Mouse (Mus musculus) lung, postnatal 0 days (tissue): Measurements from ENCODE around the gene Prdx6. TPM values are rescaled to one million over a fixed set of nuclear protein-coding genes. Genes with fewer than 3 reads are reported as not detected.
A peak's percentile ranks its signal among the peaks of the same experiment; 100 is the strongest.

Experiments used
- ATAC-seq: fragments of 200-750 bp; cut with Nextera tagmentation; 2 replicates; pipeline ENCODE4 v1.8.0; 2017; ENCODE audit warnings: moderate library complexity
- DNase-seq: peaks from one replicate; pipeline ENCODE4 v3.0.0-alpha.2; 2016; ENCODE audit warnings: low spot score
- H3K27ac ChIP-seq: fragments of 300-500 bp; sonication (generic); 2 replicates; pipeline ENCODE4 v1.5.1; 2014; ENCODE audit warnings: antibody characterized with exemption, mild to moderate bottlenecking, low read length, mixed read lengths
- H3K27me3 ChIP-seq: fragments of 300-500 bp; sonication (generic); replicated peaks from 2 replicates; pipeline ENCODE4 v1.6.1; 2014; ENCODE audit warnings: low read length, mixed read lengths; ENCODE audit not compliant: insufficient read depth
- H3K36me3 ChIP-seq: fragments of 300-500 bp; sonication (generic); 2 replicates; pipeline ENCODE4 v1.6.1; 2014; ENCODE audit warnings: low read length, mixed read lengths; ENCODE audit not compliant: insufficient read depth
- H3K4me1 ChIP-seq: fragments of 300-500 bp; sonication (generic); 2 replicates; pipeline ENCODE4 v1.6.1; 2014; ENCODE audit warnings: antibody characterized with exemption, low read depth, low read length, mixed read lengths; ENCODE audit not compliant: insufficient read depth
- H3K4me2 ChIP-seq: fragments of 300-500 bp; sonication (generic); replicated peaks from 2 replicates; pipeline ENCODE4 v1.6.1; 2014; ENCODE audit warnings: low read depth, mild to moderate bottlenecking, low read length, moderate library complexity, mixed read lengths
- H3K4me3 ChIP-seq: fragments of 300-500 bp; sonication (generic); 2 replicates; pipeline ENCODE4 v1.5.1; 2014; ENCODE audit warnings: low read depth, low read length
- H3K9ac ChIP-seq: fragments of 300-500 bp; sonication (generic); replicated peaks from 2 replicates; pipeline ENCODE4 v1.6.1; 2014; ENCODE audit warnings: low read depth, mild to moderate bottlenecking
- H3K9me3 ChIP-seq: fragments of 300-500 bp; sonication (generic); 2 replicates; pipeline ENCODE4 v1.6.1; 2016; ENCODE audit warnings: low read length, mixed read lengths
- CTCF ChIP-seq: IDR thresholded peaks from 2 replicates; pipeline ENCODE4 v1.5.1; 2016; ENCODE audit warnings: antibody characterized with exemption, mild to moderate bottlenecking
- EP300 ChIP-seq: IDR thresholded peaks from 2 replicates; pipeline ENCODE4 v1.6.1; 2016; ENCODE audit warnings: antibody characterized with exemption, mild to moderate bottlenecking, control low read depth
- WGBS: fragments of 180-500 bp; shearing (Covaris S2); extraction: QIAGEN DNeasy Blood & Tissue Kit; methylation state at CpG from one replicate; pipeline ENCODE4 v1.1.7; 2014; 5-methylcytosine and 5-hydroxymethylcytosine counted together
- polyA plus RNA-seq: library from polyadenylated mRNA; unstranded; fragments of >200 nt; fragmentation: Nextera tagmentation; extraction: Ambion mirVana; gene quantifications from 2 replicates; pipeline ENCODE4 v1.2.1, GENCODE M21; 2015

Gene Prdx6
- polyA plus RNA-seq, 1 experiment from 2014 or later, result 1,245 TPM

- no peak overlapping the region for H3K27ac ChIP-seq
- H3K9me3 ChIP-seq, result no peaks in the 10 kb centered on the region
- no peaks in the 10 kb centered on the region for H3K36me3 ChIP-seq
- WGBS, result 70% methylated on average over 3 of the region's 3 CpGs
- peaks cover 6% of the 10 kb centered on the region for H3K4me1 ChIP-seq
- TF ChIP-seq EP300, result no peak
- no peak for TF ChIP-seq CTCF
- no peak overlapping the region for H3K4me3 ChIP-seq
- no peaks in the 10 kb centered on the region for H3K27me3 ChIP-seq
- H3K9ac ChIP-seq, result no peak overlapping the region
- H3K4me2 ChIP-seq, result no peak overlapping the region
- no peak for ATAC-seq
- no peak for DNase-seq
These were observed 1.9 kb upstream of the Prdx6 start for GRCm38 (mm10) chr1:161252901-161253300.

DNA sequence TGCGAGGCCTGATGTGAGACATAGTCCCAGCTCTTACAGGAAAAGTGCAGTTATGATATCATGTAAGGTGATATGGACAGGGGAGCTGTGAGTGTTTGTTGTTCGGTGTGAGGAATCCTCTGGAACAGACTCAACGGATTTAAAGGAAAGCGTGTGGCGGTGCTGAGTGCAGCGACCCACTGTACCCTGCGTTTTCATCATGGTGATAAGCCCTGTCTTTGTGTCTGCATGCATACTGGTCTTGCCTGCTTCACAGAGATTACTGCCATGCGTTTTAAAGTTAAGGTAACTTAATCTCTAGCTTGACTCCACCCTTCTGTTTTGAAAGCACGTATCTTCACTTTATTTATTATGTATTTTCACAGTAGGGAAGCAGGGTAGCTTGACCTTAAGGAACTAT, 1.3 kb upstream of the Prdx6 start:
- Histone ChIP-seq H3K4me1 (peaks cover 9% of the 10 kb centered on the region), H3K36me3 (no peaks in the 10 kb centered on the region), H3K27ac (peak overlapping the region; percentile 96; the same call in 1 of the 2 replicates), H3K27me3 (no peaks in the 10 kb centered on the region), H3K9ac (no peak overlapping the region), H3K9me3 (no peaks in the 10 kb centered on the region), H3K4me3 (no peak overlapping the region), H3K4me2 (no peak overlapping the region)
- no peak for TF ChIP-seq EP300
- no peak for TF ChIP-seq CTCF
- WGBS, result 79% methylated on average over 9 of the region's 9 CpGs
- DNase-seq (no peak), ATAC-seq (no peak)

DNA sequence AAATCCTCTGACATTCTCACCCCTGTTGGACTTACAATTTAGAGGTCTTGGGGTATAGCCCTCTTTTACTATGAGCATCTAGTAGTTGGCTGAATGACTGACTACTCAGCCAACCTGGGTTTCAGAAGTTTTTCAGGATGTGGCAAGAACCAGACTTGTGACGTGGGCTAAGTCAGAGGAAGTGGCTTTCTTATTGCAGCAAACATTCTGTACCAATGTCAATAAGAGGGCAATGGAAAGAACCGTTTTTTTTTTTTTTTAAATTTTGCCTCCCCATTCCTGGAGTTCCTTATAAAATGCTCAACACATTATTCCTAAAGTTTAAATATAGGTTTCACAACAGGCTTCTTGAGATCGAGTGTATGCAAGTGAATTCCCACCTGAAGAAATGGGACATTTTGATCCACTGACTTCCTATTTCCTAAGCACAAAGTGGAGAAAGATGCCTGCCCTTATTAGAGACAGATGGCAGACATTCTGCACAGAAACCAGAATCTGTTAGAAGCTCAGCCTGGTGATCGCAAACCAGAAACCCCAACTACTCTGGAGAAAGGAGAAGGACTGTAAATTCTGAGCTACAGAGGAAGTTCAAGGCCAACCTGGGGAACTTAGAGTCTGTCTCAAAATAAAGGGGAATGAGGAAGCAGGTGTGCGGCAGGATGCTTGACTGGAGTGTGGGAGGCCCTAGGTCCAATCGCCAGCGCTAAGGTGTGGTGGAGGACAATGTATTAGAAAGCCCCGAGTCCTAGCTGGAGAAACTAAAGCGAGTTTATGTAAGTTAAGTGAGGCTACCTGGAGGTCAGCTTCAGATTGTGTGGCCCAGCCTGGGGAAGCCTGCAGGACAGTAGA, 622 bp upstream of the Prdx6 start:
- H3K9ac ChIP-seq, result no peak overlapping the region
- no peaks in the 10 kb centered on the region for H3K36me3 ChIP-seq
- H3K27me3 ChIP-seq, result no peaks in the 10 kb centered on the region
- ATAC-seq (peak; percentile 52), DNase-seq (peak; percentile 82)
- peaks cover 15% of the 10 kb centered on the region for H3K4me1 ChIP-seq
- TF ChIP-seq EP300 (peak; percentile 95), CTCF (no peak)
- peak overlapping the region; percentile 95 for H3K4me3 ChIP-seq
- 51% methylated on average over 9 of the region's 9 CpGs for WGBS
- peak overlapping the region; percentile 96 for H3K27ac ChIP-seq
- H3K9me3 ChIP-seq, result no peaks in the 10 kb centered on the region
- peak overlapping the region; percentile 91 for H3K4me2 ChIP-seq

DNA sequence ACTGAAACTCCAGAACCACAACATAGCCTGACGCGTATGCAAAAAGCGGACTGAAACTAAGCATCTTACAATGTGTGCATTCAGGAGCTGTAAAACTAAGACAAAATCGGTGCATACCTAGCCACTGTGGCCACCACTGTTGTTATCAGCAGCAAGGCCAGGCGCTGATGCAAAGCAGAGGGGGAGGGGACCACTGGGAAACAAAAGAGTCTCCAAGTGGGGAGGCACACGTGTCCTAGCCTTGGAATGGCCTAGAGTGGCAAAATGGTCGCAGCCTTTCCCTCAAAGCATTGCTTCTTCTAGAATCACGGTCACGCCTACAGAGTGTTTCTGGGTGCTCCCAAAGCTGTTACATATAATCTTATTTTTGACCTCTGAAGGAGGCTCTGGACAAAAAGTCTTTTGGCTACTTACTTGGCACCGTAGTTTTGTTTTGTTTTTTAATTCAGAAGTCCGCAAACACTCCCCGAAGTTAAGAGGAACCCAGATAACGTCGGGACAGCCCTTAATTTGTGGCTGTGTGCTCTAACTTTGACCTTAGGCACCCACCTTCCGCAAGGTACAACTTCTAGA, 902 bp downstream of the Prdx6 start:
- no peaks in the 10 kb centered on the region for H3K9me3 ChIP-seq
- no peaks in the 10 kb centered on the region for H3K36me3 ChIP-seq
- H3K27me3 ChIP-seq, result no peaks in the 10 kb centered on the region
- WGBS, result under 1% methylated on average over 15 of the region's 15 CpGs
- no peak for TF ChIP-seq CTCF
- no peak; the same call in 1 of the 2 replicates for TF ChIP-seq EP300
- DNase-seq (peak; percentile 82), ATAC-seq (peak; percentile 46)
- peak overlapping the region; percentile 99 for H3K9ac ChIP-seq
- H3K4me2 ChIP-seq, result peak overlapping the region; percentile 91
- H3K4me1 ChIP-seq, result peaks cover 15% of the 10 kb centered on the region
- peak overlapping the region; percentile 96 for H3K27ac ChIP-seq
- H3K4me3 ChIP-seq, result peak overlapping the region; percentile 95

- no peak for ATAC-seq
- peak overlapping the region; percentile 99 for H3K9ac ChIP-seq
- peak overlapping the region; percentile 91 for H3K4me2 ChIP-seq
- peaks cover 15% of the 10 kb centered on the region for H3K4me1 ChIP-seq
- peak overlapping the region; percentile 95 for H3K4me3 ChIP-seq
- peaks cover 5% of the 10 kb centered on the region; the same call in 1 of the 2 replicates for H3K36me3 ChIP-seq
- TF ChIP-seq CTCF, result no peak
- peak; percentile 74 for TF ChIP-seq EP300
- 5% methylated on average over 6 of the region's 6 CpGs for WGBS
- peak overlapping the region; percentile 96 for H3K27ac ChIP-seq
- DNase-seq, result peak; percentile 62
- no peaks in the 10 kb centered on the region for H3K9me3 ChIP-seq
- H3K27me3 ChIP-seq, result no peaks in the 10 kb centered on the region
These were observed 1.6 kb downstream of the Prdx6 start for GRCm38 (mm10) chr1:161249442-161249841.

GRCm38 (mm10) chr1:161248685-161249084, 2.3 kb downstream of the Prdx6 start:
- H3K27me3 ChIP-seq, result no peaks in the 10 kb centered on the region
- 25% methylated on average over 7 of the region's 7 CpGs for WGBS
- peak overlapping the region; percentile 96 for H3K27ac ChIP-seq
- no peak for ATAC-seq
- TF ChIP-seq CTCF, result no peak
- no peak; the same call in 1 of the 2 replicates for TF ChIP-seq EP300
- H3K9me3 ChIP-seq, result no peaks in the 10 kb centered on the region
- DNase-seq, result peak; percentile 64
- H3K4me1 ChIP-seq, result peaks cover 15% of the 10 kb centered on the region
- H3K4me2 ChIP-seq, result peak overlapping the region; percentile 91
- peaks cover 11% of the 10 kb centered on the region; the same call in 1 of the 2 replicates for H3K36me3 ChIP-seq
- peak overlapping the region; percentile 99; the same call in 1 of the 2 replicates for H3K9ac ChIP-seq
- peak overlapping the region; percentile 95 for H3K4me3 ChIP-seq
